Mouse (Mus musculus) kidney, embryonic 14.5 days (tissue): ENCODE results near the gene Prkrip1. TPM values are rescaled to one million over a fixed set of nuclear protein-coding genes. Genes with fewer than 3 reads are reported as not detected.
A peak's percentile ranks its signal among the peaks of the same experiment; 100 is the strongest.

Experiments
- ATAC-seq: fragments of 200-750 bp; cut with Nextera tagmentation; 2 replicates; pipeline ENCODE4 v1.8.0; 2017; ENCODE audit warnings: moderate number of reproducible peaks, mild to moderate bottlenecking, moderate TSS enrichment, moderate library complexity; ENCODE audit not compliant: low FRiP score, low TSS enrichment
- H3K27ac ChIP-seq: fragments of 300-500 bp; sonication (generic); 2 replicates; pipeline ENCODE4 v1.5.1; 2014; ENCODE audit warnings: low read depth, mild to moderate bottlenecking, low read length, moderate library complexity, mixed read lengths
- H3K27me3 ChIP-seq: fragments of 300-500 bp; sonication (generic); 2 replicates; pipeline ENCODE4 v1.6.1; 2014; ENCODE audit warnings: mild to moderate bottlenecking, low read length; ENCODE audit not compliant: control insufficient read depth, insufficient read depth
- H3K36me3 ChIP-seq: fragments of 300-500 bp; sonication (generic); 2 replicates; pipeline ENCODE4 v1.6.1; 2014; ENCODE audit warnings: low read length, mixed read lengths; ENCODE audit not compliant: control insufficient read depth, insufficient read depth
- H3K4me1 ChIP-seq: fragments of 300-500 bp; sonication (generic); 2 replicates; pipeline ENCODE4 v1.6.1; 2014; ENCODE audit warnings: low read length, mixed read lengths; ENCODE audit not compliant: control insufficient read depth, insufficient read depth
- H3K4me2 ChIP-seq: fragments of 300-500 bp; sonication (generic); replicated peaks from 2 replicates; pipeline ENCODE4 v1.6.1; 2014; ENCODE audit warnings: low read depth, mild to moderate bottlenecking, low read length
- H3K4me3 ChIP-seq: fragments of 300-500 bp; sonication (generic); 2 replicates; pipeline ENCODE4 v1.5.1; 2014; ENCODE audit warnings: mild to moderate bottlenecking, low read length
- H3K9ac ChIP-seq: fragments of 300-500 bp; sonication (generic); 2 replicates; pipeline ENCODE4 v1.6.1; 2014; ENCODE audit warnings: low read depth, mild to moderate bottlenecking, low read length, moderate library complexity
- H3K9me3 ChIP-seq: fragments of 300-500 bp; sonication (generic); 2 replicates; pipeline ENCODE4 v1.6.1; 2016; ENCODE audit warnings: low read length; ENCODE audit not compliant: control insufficient read depth
- WGBS: fragments of 180-500 bp; shearing (Covaris S2); extraction: QIAGEN DNeasy Blood & Tissue Kit; methylation state at CpG from one replicate; pipeline ENCODE4 v1.1.7; 2014; 5-methylcytosine and 5-hydroxymethylcytosine counted together
- polyA plus RNA-seq: library from polyadenylated mRNA; unstranded; fragments of >200 nt; fragmentation: Nextera tagmentation; extraction: Ambion mirVana; gene quantifications from 2 replicates; pipeline ENCODE4 v1.2.1, GENCODE M21; 2014

Prkrip1 gene
- polyA plus RNA-seq, 1 experiment from 2014 or later, result 57.5 TPM

- H3K36me3 ChIP-seq, result peaks cover 80% of the 10 kb centered on the region
- no peaks in the 10 kb centered on the region for H3K9me3 ChIP-seq
- H3K27me3 ChIP-seq, result no peaks in the 10 kb centered on the region
- no peak overlapping the region for H3K9ac ChIP-seq
- no peak for ATAC-seq
- no peak overlapping the region for H3K4me2 ChIP-seq
- 96% methylated on average over 7 of the region's 7 CpGs for WGBS
- H3K4me1 ChIP-seq, result no peaks in the 10 kb centered on the region
- no peak overlapping the region for H3K27ac ChIP-seq
- no peak overlapping the region for H3K4me3 ChIP-seq
Observed at GRCm38 (mm10) chr5:136183766-136184165, 15.0 kb downstream of the Prkrip1 start.

- no peak overlapping the region for H3K9ac ChIP-seq
- no peak overlapping the region for H3K27ac ChIP-seq
- peaks cover 79% of the 10 kb centered on the region for H3K36me3 ChIP-seq
- H3K4me3 ChIP-seq, result no peak overlapping the region
- H3K27me3 ChIP-seq, result no peaks in the 10 kb centered on the region
- WGBS, result 87% methylated on average over 4 of the region's 4 CpGs
- no peaks in the 10 kb centered on the region for H3K4me1 ChIP-seq
- H3K9me3 ChIP-seq, result no peaks in the 10 kb centered on the region
- no peak overlapping the region for H3K4me2 ChIP-seq
- no peak for ATAC-seq
Observed at GRCm38 (mm10) chr5:136182830-136183229, 15.9 kb downstream of the Prkrip1 start.

GRCm38 (mm10) chr5:136182049-136182448 is 16.7 kb downstream of the Prkrip1 start:
- H3K36me3 ChIP-seq, result peaks cover 73% of the 10 kb centered on the region
- 88% methylated on average over 6 of the region's 6 CpGs for WGBS
- no peak for ATAC-seq
- no peaks in the 10 kb centered on the region for H3K9me3 ChIP-seq
- no peak overlapping the region for H3K9ac ChIP-seq
- no peak overlapping the region for H3K4me3 ChIP-seq
- H3K27me3 ChIP-seq, result no peaks in the 10 kb centered on the region
- H3K27ac ChIP-seq, result no peak overlapping the region
- H3K4me2 ChIP-seq, result no peak overlapping the region
- no peaks in the 10 kb centered on the region for H3K4me1 ChIP-seq

DNA sequence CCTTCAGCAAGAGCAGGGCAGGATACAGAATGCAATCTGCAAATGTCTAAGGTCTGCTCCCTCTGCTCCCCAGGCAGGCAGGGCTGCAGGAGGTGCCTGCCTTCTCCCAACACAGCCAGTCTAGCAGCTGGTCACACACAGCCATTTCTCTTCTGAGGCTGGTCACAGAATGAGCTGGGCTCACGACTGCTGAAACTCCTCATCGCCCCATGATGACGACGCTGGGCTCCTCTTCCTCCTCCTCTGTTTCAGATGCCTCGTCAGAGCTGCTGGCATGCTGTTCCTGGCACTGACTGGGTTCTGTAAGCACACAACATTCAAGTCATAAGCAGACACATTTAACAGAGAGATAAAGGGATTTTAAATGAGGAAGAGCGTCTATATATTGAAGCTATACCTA is 17.6 kb downstream of the Prkrip1 start:
- no peak overlapping the region for H3K9ac ChIP-seq
- H3K4me3 ChIP-seq, result no peak overlapping the region
- no peaks in the 10 kb centered on the region for H3K4me1 ChIP-seq
- no peaks in the 10 kb centered on the region for H3K27me3 ChIP-seq
- H3K36me3 ChIP-seq, result peaks cover 67% of the 10 kb centered on the region
- no peak overlapping the region for H3K4me2 ChIP-seq
- 86% methylated on average over 6 of the region's 6 CpGs for WGBS
- no peaks in the 10 kb centered on the region for H3K9me3 ChIP-seq
- ATAC-seq, result no peak
- no peak overlapping the region for H3K27ac ChIP-seq

DNA sequence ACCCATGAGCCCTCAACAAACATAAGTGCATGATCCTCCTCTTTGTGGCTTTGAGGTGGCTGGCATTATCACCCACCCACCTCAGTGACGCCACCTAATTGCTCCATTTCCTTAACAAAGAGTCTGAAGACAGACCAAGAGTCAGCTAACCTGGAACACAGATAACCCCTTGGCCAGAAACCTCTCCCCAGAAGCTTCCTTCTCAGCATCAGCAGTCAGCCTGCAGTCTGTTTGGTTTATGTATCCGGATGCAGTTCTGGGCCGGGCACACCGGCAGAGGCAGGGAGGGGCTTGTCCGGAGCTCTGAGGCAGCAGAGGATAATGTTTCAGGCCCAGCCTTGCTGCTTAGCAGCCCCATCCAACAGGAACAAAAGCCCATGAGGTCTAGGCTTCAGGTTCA is 19.2 kb downstream of the Prkrip1 start:
- Histone ChIP-seq H3K27ac (no peak overlapping the region), H3K4me1 (no peaks in the 10 kb centered on the region), H3K9me3 (no peaks in the 10 kb centered on the region), H3K4me2 (no peak overlapping the region), H3K9ac (no peak overlapping the region), H3K27me3 (no peaks in the 10 kb centered on the region), H3K36me3 (peaks cover 52% of the 10 kb centered on the region), H3K4me3 (no peak overlapping the region)
- ATAC-seq, result no peak
- WGBS, result 52% methylated on average over 5 of the region's 5 CpGs

DNA sequence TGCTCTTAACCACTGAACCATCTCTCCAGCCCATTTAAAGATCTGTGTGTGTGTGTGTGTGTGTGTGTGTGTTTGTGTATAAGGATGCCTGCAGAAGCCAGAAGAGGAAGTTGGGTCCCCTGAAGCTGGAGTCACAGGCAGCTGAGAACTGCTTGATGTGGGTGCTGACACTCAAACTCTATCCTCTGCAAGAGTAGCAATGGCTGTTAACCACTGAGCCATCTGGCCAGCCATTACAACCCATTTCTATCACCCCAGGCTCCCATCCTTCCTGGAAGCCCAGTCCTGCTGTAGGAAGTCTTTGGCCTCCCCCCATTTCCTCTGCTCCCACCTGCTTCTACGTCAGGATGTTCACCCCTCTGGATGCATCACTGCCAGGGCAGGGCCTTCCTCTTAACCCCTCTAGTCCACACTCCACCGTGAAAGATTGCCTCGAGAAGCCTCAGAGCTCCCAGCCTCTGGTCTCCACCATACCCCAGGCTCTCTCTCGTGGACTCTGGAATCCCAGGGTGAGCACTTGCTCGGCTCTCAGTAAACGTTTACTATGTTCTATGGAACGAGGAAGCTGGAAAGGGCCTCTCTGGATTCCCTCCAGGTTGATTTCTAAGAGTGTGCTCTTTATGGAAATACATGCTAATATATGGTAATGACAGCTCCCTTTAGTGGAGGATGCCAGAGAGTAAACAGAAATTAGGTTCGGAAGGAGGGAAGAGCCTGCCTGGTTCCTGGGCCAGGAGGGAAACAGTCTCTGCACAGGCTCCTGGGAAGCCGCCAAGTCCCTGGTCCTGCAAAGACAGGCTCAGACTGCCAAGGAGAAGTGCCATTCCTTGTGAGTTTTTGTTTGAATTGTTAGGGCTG is 24.9 kb downstream of the Prkrip1 start:
- no peak overlapping the region for H3K9ac ChIP-seq
- no peaks in the 10 kb centered on the region for H3K9me3 ChIP-seq
- H3K27me3 ChIP-seq, result no peaks in the 10 kb centered on the region
- H3K36me3 ChIP-seq, result peaks cover 10% of the 10 kb centered on the region
- peaks cover 13% of the 10 kb centered on the region; the same call in 1 of the 2 replicates for H3K4me1 ChIP-seq
- H3K4me3 ChIP-seq, result no peak overlapping the region
- 56% methylated on average over 9 of the region's 9 CpGs for WGBS
- no peak overlapping the region for H3K27ac ChIP-seq
- no peak overlapping the region for H3K4me2 ChIP-seq
- ATAC-seq, result no peak

GRCm38 (mm10) chr5:136172939-136173338 is 25.8 kb downstream of the Prkrip1 start:
- peaks cover 1% of the 10 kb centered on the region; the same call in 1 of the 2 replicates for H3K36me3 ChIP-seq
- ATAC-seq, result no peak
- no peak overlapping the region for H3K9ac ChIP-seq
- H3K4me3 ChIP-seq, result no peak overlapping the region
- H3K9me3 ChIP-seq, result no peaks in the 10 kb centered on the region
- no peaks in the 10 kb centered on the region for H3K27me3 ChIP-seq
- WGBS, result 80% methylated on average over 9 of the region's 9 CpGs
- H3K27ac ChIP-seq, result no peak overlapping the region
- peaks cover 13% of the 10 kb centered on the region; the same call in 1 of the 2 replicates for H3K4me1 ChIP-seq
- no peak overlapping the region for H3K4me2 ChIP-seq

DNA sequence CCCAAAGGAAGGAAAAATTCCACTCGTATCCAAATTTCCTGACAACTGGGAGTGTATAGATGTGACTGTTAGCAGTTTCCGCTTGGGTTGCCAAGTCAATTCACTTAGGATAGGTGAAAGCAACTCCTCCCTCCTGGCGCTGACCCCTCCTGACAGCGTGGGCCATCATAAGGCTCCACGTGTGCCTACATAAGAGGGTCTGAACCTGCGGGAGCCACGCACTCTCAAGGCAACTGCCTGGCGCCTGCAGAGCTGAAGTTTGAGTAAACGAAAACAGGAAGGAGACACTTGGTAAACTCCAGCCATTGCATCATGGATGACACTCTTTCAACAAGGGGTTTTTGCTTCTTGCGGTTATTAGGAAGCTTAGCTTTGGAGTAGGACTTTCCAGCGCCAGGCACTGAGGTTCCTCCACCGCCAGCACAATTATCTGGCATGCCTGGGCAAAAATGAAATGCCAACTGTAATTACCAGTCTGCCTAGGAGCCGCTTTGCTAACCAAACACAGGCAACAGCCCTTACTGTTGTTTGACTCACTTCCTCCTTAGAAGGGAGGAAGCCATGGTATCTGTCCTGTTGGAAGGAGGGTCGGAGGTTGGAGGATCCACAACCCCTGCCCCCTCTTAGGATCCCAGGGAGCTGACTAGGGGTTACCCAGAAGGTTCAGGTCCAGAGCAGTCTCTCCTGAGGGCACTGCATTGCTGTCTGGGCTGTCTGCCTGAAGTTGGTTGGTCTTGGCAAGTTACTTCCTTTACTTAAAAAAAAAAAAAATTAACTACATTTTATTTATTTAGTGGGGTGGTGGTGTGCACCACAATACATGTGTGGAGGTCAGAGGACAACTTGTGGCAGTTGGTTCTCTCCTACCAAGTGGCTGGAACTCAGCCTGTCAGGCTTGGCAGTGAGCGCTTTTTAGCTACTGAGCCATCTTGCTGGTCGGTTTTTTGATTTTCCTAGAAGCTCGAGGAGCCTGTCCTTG is 27.1 kb downstream of the Prkrip1 start:
- WGBS, result 32% methylated on average over 17 of the region's 17 CpGs
- Histone ChIP-seq H3K4me3 (peak overlapping the region; percentile 54), H3K27ac (no peak overlapping the region), H3K4me2 (peak overlapping the region; percentile 84), H3K27me3 (no peaks in the 10 kb centered on the region), H3K9ac (no peak overlapping the region), H3K36me3 (no peaks in the 10 kb centered on the region), H3K4me1 (peaks cover 13% of the 10 kb centered on the region; the same call in 1 of the 2 replicates), H3K9me3 (no peaks in the 10 kb centered on the region)
- ATAC-seq, result no peak
